Mouse (Mus musculus): ENCODE results near the gene Kras. TPM values are rescaled to one million over a fixed set of nuclear protein-coding genes. Genes with fewer than 3 reads are reported as not detected.

Kras gene
- polyA plus RNA-seq, 1 experiment from 2014 or later = 81.1 TPM

GRCm38 (mm10) chr6:145277138-145277763, 27.2 kb upstream of the Kras start:
- H3K36me3 ChIP-seq (ENCODE audit: control insufficient read depth, insufficient read depth, low read length) = no peaks in the 10 kb centered on the region
- no peak overlapping the region for H3K4me2 ChIP-seq (replicated peaks; ENCODE audit: low read depth, low read length)
- no peak overlapping the region for H3K9ac ChIP-seq (replicated peaks; ENCODE audit: low read depth, low read length)
- H3K4me3 ChIP-seq (ENCODE audit: low read depth, low read length) = no peak overlapping the region
- ATAC-seq (ENCODE audit: insufficient number of reproducible peaks, insufficient read depth, low FRiP score, low read depth) = no peak
- 72% methylated on average over 9 of the region's 9 CpGs for WGBS
- no peaks in the 10 kb centered on the region for H3K27me3 ChIP-seq (ENCODE audit: control insufficient read depth, insufficient read depth, low read length)
- H3K4me1 ChIP-seq (ENCODE audit: control insufficient read depth, insufficient read depth, low read length) = peaks cover 5% of the 10 kb centered on the region
- H3K9me3 ChIP-seq (ENCODE audit: control insufficient read depth, low read depth, low read length) = no peaks in the 10 kb centered on the region
- no peak overlapping the region for H3K27ac ChIP-seq (ENCODE audit: low read length)

GRCm38 (mm10) chr6:145276265-145276780, 26.3 kb upstream of the Kras start:
- WGBS = 3% methylated on average over 17 of the region's 17 CpGs
- no peaks in the 10 kb centered on the region for H3K27me3 ChIP-seq (ENCODE audit: control insufficient read depth, insufficient read depth, low read length)
- H3K9ac ChIP-seq (replicated peaks; ENCODE audit: low read depth, low read length) = no peak overlapping the region
- H3K27ac ChIP-seq (ENCODE audit: low read length) = no peak overlapping the region
- H3K4me3 ChIP-seq (ENCODE audit: low read depth, low read length) = 0 out of 2 replicates have a peak overlapping the region, but pooled peaks have one; percentile 3
- peaks cover 5% of the 10 kb centered on the region for H3K4me1 ChIP-seq (ENCODE audit: control insufficient read depth, insufficient read depth, low read length)
- H3K36me3 ChIP-seq (ENCODE audit: control insufficient read depth, insufficient read depth, low read length) = no peaks in the 10 kb centered on the region
- peak overlapping the region; percentile 35 for H3K4me2 ChIP-seq (replicated peaks; ENCODE audit: low read depth, low read length)
- no peaks in the 10 kb centered on the region for H3K9me3 ChIP-seq (ENCODE audit: control insufficient read depth, low read depth, low read length)
- ATAC-seq (ENCODE audit: insufficient number of reproducible peaks, insufficient read depth, low FRiP score, low read depth) = peak; percentile 71; the same call in 1 of the 2 replicates

- Histone ChIP-seq H3K4me1 (ENCODE audit: control insufficient read depth, insufficient read depth, low read length) (peaks cover 5% of the 10 kb centered on the region), H3K4me2 (replicated peaks; ENCODE audit: low read depth, low read length) (peak overlapping the region; percentile 35), H3K36me3 (ENCODE audit: control insufficient read depth, insufficient read depth, low read length) (no peaks in the 10 kb centered on the region), H3K4me3 (ENCODE audit: low read depth, low read length) (0 out of 2 replicates have a peak overlapping the region, but pooled peaks have one; percentile 3), H3K27me3 (ENCODE audit: control insufficient read depth, insufficient read depth, low read length) (no peaks in the 10 kb centered on the region), H3K27ac (ENCODE audit: low read length) (no peak overlapping the region), H3K9ac (replicated peaks; ENCODE audit: low read depth, low read length) (no peak overlapping the region), H3K9me3 (ENCODE audit: control insufficient read depth, low read depth, low read length) (no peaks in the 10 kb centered on the region)
- WGBS = 51% methylated on average over 6 of the region's 6 CpGs
- no peak for ATAC-seq (ENCODE audit: insufficient number of reproducible peaks, insufficient read depth, low FRiP score, low read depth)
These were observed 25.7 kb upstream of the Kras start for GRCm38 (mm10) chr6:145275586-145276219.

GRCm38 (mm10) chr6:145273971-145274620, 24.1 kb upstream of the Kras start:
- H3K4me3 ChIP-seq (ENCODE audit: low read depth, low read length) = no peak overlapping the region
- peaks cover 5% of the 10 kb centered on the region for H3K4me1 ChIP-seq (ENCODE audit: control insufficient read depth, insufficient read depth, low read length)
- ATAC-seq (ENCODE audit: insufficient number of reproducible peaks, insufficient read depth, low FRiP score, low read depth) = no peak
- no peak overlapping the region for H3K4me2 ChIP-seq (replicated peaks; ENCODE audit: low read depth, low read length)
- H3K36me3 ChIP-seq (ENCODE audit: control insufficient read depth, insufficient read depth, low read length) = no peaks in the 10 kb centered on the region
- H3K9ac ChIP-seq (replicated peaks; ENCODE audit: low read depth, low read length) = no peak overlapping the region
- no peaks in the 10 kb centered on the region for H3K27me3 ChIP-seq (ENCODE audit: control insufficient read depth, insufficient read depth, low read length)
- 76% methylated on average over 12 of the region's 12 CpGs for WGBS
- H3K9me3 ChIP-seq (ENCODE audit: control insufficient read depth, low read depth, low read length) = no peaks in the 10 kb centered on the region
- H3K27ac ChIP-seq (ENCODE audit: low read length) = no peak overlapping the region

GRCm38 (mm10) chr6:145272142-145272937, 22.3 kb upstream of the Kras start:
- Histone ChIP-seq H3K9me3 (ENCODE audit: control insufficient read depth, low read depth, low read length) (no peaks in the 10 kb centered on the region), H3K9ac (replicated peaks; ENCODE audit: low read depth, low read length) (no peak overlapping the region), H3K4me3 (ENCODE audit: low read depth, low read length) (no peak overlapping the region), H3K4me2 (replicated peaks; ENCODE audit: low read depth, low read length) (no peak overlapping the region), H3K4me1 (ENCODE audit: control insufficient read depth, insufficient read depth, low read length) (peaks cover 5% of the 10 kb centered on the region), H3K27ac (ENCODE audit: low read length) (no peak overlapping the region), H3K36me3 (ENCODE audit: control insufficient read depth, insufficient read depth, low read length) (no peaks in the 10 kb centered on the region), H3K27me3 (ENCODE audit: control insufficient read depth, insufficient read depth, low read length) (no peaks in the 10 kb centered on the region)
- WGBS = 78% methylated on average over 10 of the region's 10 CpGs
- ATAC-seq (ENCODE audit: insufficient number of reproducible peaks, insufficient read depth, low FRiP score, low read depth) = no peak

GRCm38 (mm10) chr6:145269313-145269845, 19.3 kb upstream of the Kras start:
- H3K9me3 ChIP-seq (ENCODE audit: control insufficient read depth, low read depth, low read length) = no peaks in the 10 kb centered on the region
- H3K36me3 ChIP-seq (ENCODE audit: control insufficient read depth, insufficient read depth, low read length) = no peaks in the 10 kb centered on the region
- H3K4me2 ChIP-seq (replicated peaks; ENCODE audit: low read depth, low read length) = no peak overlapping the region
- no peaks in the 10 kb centered on the region for H3K4me1 ChIP-seq (ENCODE audit: control insufficient read depth, insufficient read depth, low read length)
- no peak for ATAC-seq (ENCODE audit: insufficient number of reproducible peaks, insufficient read depth, low FRiP score, low read depth)
- H3K4me3 ChIP-seq (ENCODE audit: low read depth, low read length) = no peak overlapping the region
- WGBS = 82% methylated on average over 4 of the region's 4 CpGs
- H3K27me3 ChIP-seq (ENCODE audit: control insufficient read depth, insufficient read depth, low read length) = no peaks in the 10 kb centered on the region
- H3K9ac ChIP-seq (replicated peaks; ENCODE audit: low read depth, low read length) = no peak overlapping the region
- no peak overlapping the region for H3K27ac ChIP-seq (ENCODE audit: low read length)

GRCm38 (mm10) chr6:145267692-145268091, 17.7 kb upstream of the Kras start:
- Histone ChIP-seq H3K4me3 (ENCODE audit: low read depth, low read length) (no peak overlapping the region), H3K27ac (ENCODE audit: low read length) (no peak overlapping the region), H3K9me3 (ENCODE audit: control insufficient read depth, low read depth, low read length) (no peaks in the 10 kb centered on the region), H3K4me1 (ENCODE audit: control insufficient read depth, insufficient read depth, low read length) (no peaks in the 10 kb centered on the region), H3K36me3 (ENCODE audit: control insufficient read depth, insufficient read depth, low read length) (no peaks in the 10 kb centered on the region), H3K27me3 (ENCODE audit: control insufficient read depth, insufficient read depth, low read length) (no peaks in the 10 kb centered on the region), H3K4me2 (replicated peaks; ENCODE audit: low read depth, low read length) (no peak overlapping the region), H3K9ac (replicated peaks; ENCODE audit: low read depth, low read length) (no peak overlapping the region)
- 65% methylated on average over 6 of the region's 6 CpGs for WGBS
- no peak for ATAC-seq (ENCODE audit: insufficient number of reproducible peaks, insufficient read depth, low FRiP score, low read depth)

GRCm38 (mm10) chr6:145262314-145262713, 12.3 kb upstream of the Kras start:
- H3K4me3 ChIP-seq (ENCODE audit: low read depth, low read length) = no peak overlapping the region
- no peaks in the 10 kb centered on the region for H3K9me3 ChIP-seq (ENCODE audit: control insufficient read depth, low read depth, low read length)
- no peak overlapping the region for H3K4me2 ChIP-seq (replicated peaks; ENCODE audit: low read depth, low read length)
- H3K27me3 ChIP-seq (ENCODE audit: control insufficient read depth, insufficient read depth, low read length) = no peaks in the 10 kb centered on the region
- ATAC-seq (ENCODE audit: insufficient number of reproducible peaks, insufficient read depth, low FRiP score, low read depth) = no peak
- no peaks in the 10 kb centered on the region for H3K36me3 ChIP-seq (ENCODE audit: control insufficient read depth, insufficient read depth, low read length)
- H3K27ac ChIP-seq (ENCODE audit: low read length) = no peak overlapping the region
- no peaks in the 10 kb centered on the region for H3K4me1 ChIP-seq (ENCODE audit: control insufficient read depth, insufficient read depth, low read length)
- 80% methylated on average over 7 of the region's 7 CpGs for WGBS
- no peak overlapping the region for H3K9ac ChIP-seq (replicated peaks; ENCODE audit: low read depth, low read length)

All from stomach, embryonic 14.5 days (tissue).